Mouse (Mus musculus): ENCODE measurements around the gene Tgfbr3. TPM values are rescaled to one million over a fixed set of nuclear protein-coding genes. Genes with fewer than 3 reads are reported as not detected.

Tgfbr3 gene
- polyA plus RNA-seq, 1 experiment from 2014 or later = 7.1 TPM

DNA sequence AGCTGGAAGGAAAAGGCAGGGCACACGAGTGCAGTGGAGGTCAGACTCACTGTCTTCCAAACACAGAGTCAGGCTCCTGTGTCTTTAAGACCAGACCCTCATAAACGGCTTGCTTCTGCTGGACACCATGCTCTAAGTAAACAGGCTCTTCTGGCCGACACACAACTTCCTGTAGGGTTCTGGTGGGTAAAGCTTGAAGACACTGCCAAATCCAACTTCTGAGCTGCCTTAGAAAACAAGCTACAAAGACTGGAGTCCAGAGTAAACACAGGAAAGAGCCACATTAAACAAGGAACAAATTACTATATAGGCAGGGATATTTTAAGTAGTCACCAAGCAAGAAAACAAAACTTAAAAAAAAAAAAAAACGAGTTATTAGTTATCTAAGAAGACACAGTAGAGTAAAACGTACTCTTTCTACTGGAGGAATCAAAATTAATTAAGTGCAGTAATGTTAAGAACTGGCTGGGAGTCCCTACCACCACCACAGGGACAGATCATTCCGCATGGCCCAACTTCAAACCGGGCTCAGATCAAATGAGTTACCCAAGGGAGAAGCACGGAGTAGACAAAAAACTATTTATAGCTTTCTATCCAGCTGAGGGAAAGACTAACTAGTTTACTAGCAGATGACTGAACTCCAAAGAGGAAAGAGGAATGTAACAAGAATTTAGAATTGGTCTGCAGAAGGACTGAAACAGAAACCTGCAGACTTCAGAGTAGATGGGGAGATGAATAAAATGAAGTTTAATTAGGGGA, 86.4 kb downstream of the Tgfbr3 start:
- H3K4me2 ChIP-seq = no peak overlapping the region
- H3K9ac ChIP-seq = no peak overlapping the region
- H3K36me3 ChIP-seq = no peaks in the 10 kb centered on the region
- DNase-seq (no peak), ATAC-seq (ENCODE audit: low read depth) (no peak)
- 36% methylated on average over 8 of the region's 8 CpGs for WGBS (ENCODE audit: insufficient replicate concordance)
- no peak overlapping the region for H3K4me3 ChIP-seq (replicated peaks)
- peak overlapping the region; percentile 3 for H3K27ac ChIP-seq
- no peaks in the 10 kb centered on the region for H3K9me3 ChIP-seq (replicated peaks)
- H3K4me1 ChIP-seq (replicated peaks) = peaks cover 50% of the 10 kb centered on the region
- no peaks in the 10 kb centered on the region for H3K27me3 ChIP-seq

DNA sequence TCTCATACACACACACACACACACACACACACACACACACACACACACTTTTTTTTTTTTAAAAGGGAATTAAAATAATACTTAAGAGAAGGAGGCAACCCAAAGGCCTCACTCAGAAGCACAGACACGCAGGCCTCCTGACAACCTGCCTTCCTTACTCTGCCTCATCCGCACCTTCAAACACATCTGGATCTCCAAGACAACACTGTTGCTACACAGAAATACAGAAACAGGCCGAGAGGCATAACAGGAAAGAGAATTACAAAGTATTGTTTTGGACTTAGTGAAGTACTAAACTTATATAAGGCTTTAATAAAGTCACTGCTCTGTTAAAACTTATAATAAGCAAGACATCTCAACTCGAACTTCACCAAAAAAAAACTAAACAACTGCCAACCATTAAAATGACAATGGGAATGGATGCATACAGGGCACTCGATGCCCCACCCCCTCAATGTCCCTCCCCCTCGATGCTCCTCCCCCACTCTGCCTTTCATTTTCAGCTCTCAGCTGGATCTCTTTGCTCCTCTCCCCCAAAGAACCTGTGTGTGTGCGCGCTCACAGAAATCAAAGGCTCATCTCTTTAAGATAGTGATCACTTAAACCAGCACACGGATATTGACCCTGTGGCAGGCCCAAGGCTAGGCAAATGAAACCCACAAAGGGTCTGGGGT, 87.8 kb downstream of the Tgfbr3 start:
- 51% methylated on average over 9 of the region's 9 CpGs for WGBS (ENCODE audit: insufficient replicate concordance)
- no peak overlapping the region for H3K27ac ChIP-seq
- ATAC-seq (ENCODE audit: low read depth) (no peak; the same call in 1 of the 2 replicates), DNase-seq (no peak)
- H3K4me1 ChIP-seq (replicated peaks) = peaks cover 47% of the 10 kb centered on the region
- H3K4me2 ChIP-seq = 0 out of 2 replicates have a peak overlapping the region, but pooled peaks have one; percentile 26
- no peak overlapping the region for H3K9ac ChIP-seq
- H3K4me3 ChIP-seq (replicated peaks) = no peak overlapping the region
- no peaks in the 10 kb centered on the region for H3K9me3 ChIP-seq (replicated peaks)
- no peaks in the 10 kb centered on the region for H3K27me3 ChIP-seq
- no peaks in the 10 kb centered on the region for H3K36me3 ChIP-seq

DNA sequence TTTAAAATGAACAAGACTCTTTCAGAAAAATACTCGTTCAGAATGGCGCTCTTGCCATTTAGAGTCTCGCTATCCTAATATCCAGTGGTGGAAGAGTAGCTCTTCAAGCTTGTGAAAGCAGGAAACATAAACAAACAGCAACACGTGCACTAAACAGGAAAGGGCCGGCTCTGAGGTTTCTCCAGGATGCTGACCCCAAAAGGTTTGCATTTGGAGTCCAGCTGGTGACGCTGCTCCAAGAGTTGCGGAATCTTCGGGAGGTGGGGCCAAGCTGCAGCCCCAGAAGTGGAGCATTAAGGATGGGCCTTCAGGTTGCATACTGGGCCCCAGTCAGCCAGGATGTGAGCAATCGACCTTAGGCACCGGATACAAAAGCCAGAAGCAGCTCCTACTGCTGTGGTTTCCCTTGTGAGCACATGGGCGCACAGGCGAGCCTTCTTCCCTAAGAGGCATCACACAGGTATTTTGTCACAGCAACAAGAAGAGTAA, 88.5 kb downstream of the Tgfbr3 start:
- Histone ChIP-seq H3K4me2 (no peak overlapping the region), H3K4me1 (replicated peaks) (peaks cover 54% of the 10 kb centered on the region), H3K9me3 (replicated peaks) (no peaks in the 10 kb centered on the region), H3K4me3 (replicated peaks) (no peak overlapping the region), H3K9ac (no peak overlapping the region), H3K27ac (no peak overlapping the region), H3K27me3 (no peaks in the 10 kb centered on the region), H3K36me3 (no peaks in the 10 kb centered on the region)
- ATAC-seq (ENCODE audit: low read depth) (no peak; the same call in 1 of the 2 replicates), DNase-seq (no peak)
- WGBS (ENCODE audit: insufficient replicate concordance) = 62% methylated on average over 12 of the region's 12 CpGs

DNA sequence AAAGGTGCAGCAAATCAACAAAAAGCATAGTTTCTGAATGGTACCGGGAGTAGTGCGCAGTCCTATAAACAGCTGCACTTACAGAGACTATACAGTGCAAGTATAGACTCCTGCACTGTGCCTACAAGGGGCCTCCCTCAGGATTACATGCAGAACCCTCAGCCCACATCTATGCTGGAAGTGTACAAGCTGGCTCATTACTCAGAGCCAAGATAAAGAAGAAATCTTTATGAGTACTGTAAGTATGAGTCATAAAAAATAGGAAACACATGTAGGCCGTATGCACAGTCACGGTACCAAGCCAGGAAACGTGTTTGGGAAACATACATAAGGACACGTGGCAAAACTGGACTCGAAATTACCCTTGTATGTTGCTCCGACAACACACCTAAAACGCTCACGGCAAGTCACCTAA, 89.2 kb downstream of the Tgfbr3 start:
- no peak overlapping the region for H3K4me2 ChIP-seq
- H3K9me3 ChIP-seq (replicated peaks) = no peaks in the 10 kb centered on the region
- 70% methylated on average over 10 of the region's 10 CpGs for WGBS (ENCODE audit: insufficient replicate concordance)
- no peak overlapping the region for H3K27ac ChIP-seq
- no peak overlapping the region for H3K4me3 ChIP-seq (replicated peaks)
- peak; percentile 35; the same call in 1 of the 2 replicates for ATAC-seq (ENCODE audit: low read depth)
- no peak for DNase-seq
- H3K4me1 ChIP-seq (replicated peaks) = peaks cover 58% of the 10 kb centered on the region
- no peaks in the 10 kb centered on the region for H3K27me3 ChIP-seq
- H3K9ac ChIP-seq = no peak overlapping the region
- H3K36me3 ChIP-seq = no peaks in the 10 kb centered on the region

DNA sequence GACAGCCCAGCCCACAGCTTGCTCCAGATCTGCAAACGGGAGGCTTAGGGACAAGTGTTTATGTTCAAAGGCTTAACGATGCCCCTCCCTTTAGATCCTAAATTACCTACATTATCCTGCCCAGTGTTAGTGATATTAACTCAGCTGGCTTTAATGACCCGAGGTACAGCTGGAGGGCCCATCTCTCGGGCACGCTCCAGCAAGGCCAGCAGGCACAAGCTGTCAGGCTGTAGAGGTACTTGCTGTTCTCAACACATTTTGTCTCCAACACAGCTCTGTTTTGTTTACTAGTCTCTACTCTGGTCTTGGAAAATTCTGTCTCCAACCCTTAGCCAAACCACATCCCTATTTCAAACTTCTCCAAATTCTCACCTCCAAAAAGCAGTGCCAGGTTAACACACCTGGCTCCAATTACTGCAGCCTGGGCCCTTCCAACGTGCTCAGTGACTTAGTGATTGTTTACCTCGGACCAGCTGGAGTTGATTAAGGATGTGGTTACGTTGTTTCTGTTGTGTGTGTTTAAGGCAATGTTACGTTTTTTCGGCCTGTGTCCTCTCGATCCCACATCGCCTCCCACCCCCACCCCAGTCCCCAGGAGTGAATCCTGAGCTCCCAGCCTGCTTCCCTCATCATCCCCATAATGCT, 93.6 kb downstream of the Tgfbr3 start:
- WGBS (ENCODE audit: insufficient replicate concordance) = 63% methylated on average over 12 of the region's 12 CpGs
- DNase-seq = no peak

DNA sequence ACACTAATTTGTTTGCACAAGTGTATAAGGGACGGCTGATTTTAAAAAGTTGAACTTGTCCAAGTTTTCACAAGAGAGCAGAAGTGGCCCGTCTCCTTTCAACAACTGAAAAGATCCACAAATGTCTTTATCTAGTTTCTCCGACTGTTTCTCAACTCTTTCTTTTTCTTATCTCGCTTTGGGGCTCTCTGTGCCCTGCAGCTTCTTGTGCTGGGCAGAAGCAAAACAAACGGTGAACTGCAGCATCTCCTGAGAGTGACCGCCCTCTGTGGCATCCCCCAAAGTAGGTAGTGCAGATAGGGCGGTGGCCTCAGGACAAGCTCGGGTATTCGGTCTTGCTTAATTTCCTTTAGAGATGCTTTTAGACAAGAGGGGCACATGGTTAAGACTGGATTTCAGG, 96.3 kb downstream of the Tgfbr3 start:
- peak; percentile 43 for DNase-seq
- peak overlapping the region; percentile 17; the same call in 1 of the 2 replicates for H3K4me2 ChIP-seq
- peak overlapping the region; percentile 26; the same call in 1 of the 2 replicates for H3K9ac ChIP-seq
- H3K27me3 ChIP-seq = no peaks in the 10 kb centered on the region
- H3K9me3 ChIP-seq (replicated peaks) = no peaks in the 10 kb centered on the region
- H3K4me3 ChIP-seq (replicated peaks) = no peak overlapping the region
- 16% methylated on average over 9 of the region's 9 CpGs for WGBS (ENCODE audit: insufficient replicate concordance)
- no peaks in the 10 kb centered on the region for H3K36me3 ChIP-seq
- ATAC-seq (ENCODE audit: low read depth) = peak; percentile 84
- H3K27ac ChIP-seq = peak overlapping the region; percentile 60
- H3K4me1 ChIP-seq (replicated peaks) = peaks cover 52% of the 10 kb centered on the region

More for the DNA sequence above, 93.6 kb downstream of the Tgfbr3 start:
- H3K36me3 ChIP-seq = no peaks in the 10 kb centered on the region
- peaks cover 58% of the 10 kb centered on the region for H3K4me1 ChIP-seq (replicated peaks)
- no peak overlapping the region for H3K9ac ChIP-seq
- H3K27ac ChIP-seq = no peak overlapping the region
- no peaks in the 10 kb centered on the region for H3K9me3 ChIP-seq (replicated peaks)
- no peak overlapping the region for H3K4me3 ChIP-seq (replicated peaks)
- ATAC-seq (ENCODE audit: low read depth) = no peak
- H3K27me3 ChIP-seq = no peaks in the 10 kb centered on the region
- no peak overlapping the region for H3K4me2 ChIP-seq

DNA sequence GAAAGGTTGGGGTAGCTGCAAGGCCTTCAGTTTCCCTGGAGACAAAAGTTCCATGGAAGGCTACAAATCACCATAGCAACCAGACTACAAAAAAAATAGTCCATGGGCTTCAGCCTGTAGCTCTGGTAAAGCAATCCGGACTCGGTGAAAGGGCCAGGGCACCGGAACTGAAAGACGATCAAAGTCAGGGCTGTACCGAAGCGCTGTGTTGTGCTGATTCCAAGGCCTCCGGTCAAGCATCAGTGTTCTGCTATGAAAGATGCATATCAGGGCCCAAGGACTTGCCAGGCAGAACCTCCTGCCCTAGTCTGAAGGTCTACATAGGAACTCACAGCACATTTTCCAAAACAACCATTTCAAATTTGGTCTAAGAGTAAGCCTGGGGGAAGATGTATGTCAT, 97.1 kb downstream of the Tgfbr3 start:
- no peak for ATAC-seq (ENCODE audit: low read depth)
- WGBS (ENCODE audit: insufficient replicate concordance) = 85% methylated on average over 7 of the region's 7 CpGs
- no peaks in the 10 kb centered on the region for H3K9me3 ChIP-seq (replicated peaks)
- no peaks in the 10 kb centered on the region for H3K36me3 ChIP-seq
- H3K4me3 ChIP-seq (replicated peaks) = no peak overlapping the region
- H3K4me2 ChIP-seq = no peak overlapping the region
- DNase-seq = no peak
- H3K27me3 ChIP-seq = no peaks in the 10 kb centered on the region
- H3K9ac ChIP-seq = no peak overlapping the region
- H3K27ac ChIP-seq = peak overlapping the region; percentile 60
- H3K4me1 ChIP-seq (replicated peaks) = peaks cover 52% of the 10 kb centered on the region

DNA sequence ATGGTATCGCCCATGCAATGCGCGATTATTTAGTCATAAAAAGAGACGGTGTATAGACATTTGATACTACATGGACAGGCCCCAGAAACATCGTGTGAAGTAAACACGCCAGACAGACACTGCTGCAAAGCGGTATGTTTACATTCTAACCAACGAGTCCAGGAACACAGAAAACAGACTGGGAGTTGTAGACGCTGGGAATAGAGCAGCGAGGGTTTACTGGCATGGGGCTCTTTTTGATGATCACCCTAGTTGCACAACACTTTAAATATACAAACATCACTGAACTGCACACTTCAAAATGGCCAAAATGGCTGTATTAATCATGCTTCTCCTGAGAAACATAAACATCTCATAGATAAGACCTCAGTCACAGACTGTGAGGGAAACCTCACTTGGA, 100.9 kb downstream of the Tgfbr3 start:
- no peak overlapping the region for H3K4me3 ChIP-seq (replicated peaks)
- no peak overlapping the region for H3K27ac ChIP-seq
- no peaks in the 10 kb centered on the region for H3K27me3 ChIP-seq
- H3K4me2 ChIP-seq = no peak overlapping the region
- ATAC-seq (ENCODE audit: low read depth) (no peak), DNase-seq (no peak)
- no peak overlapping the region for H3K9ac ChIP-seq
- H3K9me3 ChIP-seq (replicated peaks) = no peaks in the 10 kb centered on the region
- peaks cover 35% of the 10 kb centered on the region for H3K4me1 ChIP-seq (replicated peaks)
- WGBS (ENCODE audit: insufficient replicate concordance) = 82% methylated on average over 10 of the region's 10 CpGs
- H3K36me3 ChIP-seq = no peaks in the 10 kb centered on the region

DNA sequence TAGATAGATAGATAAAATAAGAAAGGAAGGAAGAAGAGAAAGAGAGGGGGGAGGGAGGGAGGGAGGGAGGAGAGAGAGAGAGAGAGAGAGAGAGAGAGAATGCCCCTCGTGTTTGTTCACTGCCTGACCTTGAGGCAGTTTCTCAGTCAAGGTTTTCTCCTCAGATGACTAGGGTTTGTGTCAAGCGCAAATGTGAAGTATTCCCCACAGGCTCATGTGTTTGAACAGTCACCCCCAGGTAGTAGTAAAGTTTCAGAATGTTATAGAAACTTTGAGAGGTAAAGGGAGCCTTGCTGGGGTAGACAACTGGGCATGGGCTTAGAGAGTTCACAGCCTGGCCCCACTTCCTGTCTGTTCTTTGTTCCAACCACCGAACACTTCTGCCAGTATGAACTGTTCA, 103.2 kb downstream of the Tgfbr3 start:
- DNase-seq (no peak), ATAC-seq (ENCODE audit: low read depth) (no peak)
- H3K27me3 ChIP-seq = no peaks in the 10 kb centered on the region
- H3K4me2 ChIP-seq = no peak overlapping the region
- H3K9me3 ChIP-seq (replicated peaks) = no peaks in the 10 kb centered on the region
- H3K27ac ChIP-seq = no peak overlapping the region
- H3K9ac ChIP-seq = no peak overlapping the region
- WGBS (ENCODE audit: insufficient replicate concordance) = 60% methylated on average over 3 of the region's 3 CpGs
- H3K36me3 ChIP-seq = no peaks in the 10 kb centered on the region
- peaks cover 32% of the 10 kb centered on the region for H3K4me1 ChIP-seq (replicated peaks)
- no peak overlapping the region for H3K4me3 ChIP-seq (replicated peaks)

DNA sequence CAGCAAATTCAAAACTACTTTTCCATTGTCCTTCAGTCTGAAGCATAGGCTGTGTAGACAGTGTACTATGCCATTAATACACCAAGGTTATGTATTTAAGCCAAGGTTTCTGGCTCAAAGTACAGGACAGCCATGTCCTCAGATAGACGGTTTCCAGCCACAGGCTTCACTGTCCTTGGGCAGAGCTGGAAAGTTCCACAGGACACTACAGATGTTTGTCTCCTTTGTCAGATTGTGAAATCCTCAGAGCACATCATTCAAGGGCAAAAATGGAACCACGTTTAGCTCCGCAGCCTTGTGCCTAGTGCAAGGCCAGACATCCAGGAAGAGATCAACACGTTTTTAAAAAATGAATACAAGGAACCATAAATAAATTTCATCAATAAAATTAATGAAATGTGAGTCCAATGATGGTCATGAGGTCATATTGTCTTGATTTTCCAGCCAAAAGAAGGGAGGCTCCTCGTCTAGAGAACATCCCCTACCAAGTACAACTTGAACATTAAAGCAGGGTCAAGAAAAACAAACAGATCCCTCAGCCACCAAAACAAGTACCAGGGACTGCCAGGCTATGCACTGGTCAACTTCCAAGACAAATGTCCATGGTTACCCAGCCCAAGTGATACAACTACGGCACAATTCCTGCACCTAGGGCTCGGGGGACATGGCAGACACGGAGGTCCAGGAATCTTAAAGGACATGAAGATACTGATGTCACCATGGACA, 105.1 kb downstream of the Tgfbr3 start:
- no peaks in the 10 kb centered on the region for H3K36me3 ChIP-seq
- no peak overlapping the region for H3K4me2 ChIP-seq
- H3K4me1 ChIP-seq (replicated peaks) = peaks cover 35% of the 10 kb centered on the region
- no peaks in the 10 kb centered on the region for H3K27me3 ChIP-seq
- no peak for DNase-seq
- 66% methylated on average over 8 of the region's 8 CpGs for WGBS (ENCODE audit: insufficient replicate concordance)
- no peak overlapping the region for H3K27ac ChIP-seq
- H3K4me3 ChIP-seq (replicated peaks) = no peak overlapping the region
- H3K9ac ChIP-seq = no peak overlapping the region
- ATAC-seq (ENCODE audit: low read depth) = no peak
- no peaks in the 10 kb centered on the region for H3K9me3 ChIP-seq (replicated peaks)

DNA sequence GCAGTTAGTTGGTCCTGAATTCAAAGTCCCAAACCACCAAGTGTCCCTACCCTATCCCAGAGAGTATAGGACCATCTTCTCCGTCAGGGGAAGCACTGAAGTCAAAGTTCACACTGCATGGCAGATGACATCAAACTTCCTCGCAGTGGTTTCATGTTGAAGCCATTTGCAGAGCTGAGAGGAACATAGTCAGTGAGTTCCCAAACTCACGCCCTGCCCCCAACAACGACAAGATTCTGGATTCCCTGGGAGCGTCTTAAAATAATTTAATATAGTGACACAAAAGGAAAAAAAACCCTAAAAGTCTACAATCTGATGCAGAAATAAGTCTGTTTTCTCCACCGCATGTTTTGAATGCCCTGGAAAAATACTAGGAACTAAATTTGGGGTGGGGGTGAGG, 105.9 kb downstream of the Tgfbr3 start:
- ATAC-seq (ENCODE audit: low read depth) (no peak), DNase-seq (no peak)
- Histone ChIP-seq H3K36me3 (no peaks in the 10 kb centered on the region), H3K27ac (no peak overlapping the region), H3K27me3 (no peaks in the 10 kb centered on the region), H3K4me2 (no peak overlapping the region), H3K9me3 (replicated peaks) (no peaks in the 10 kb centered on the region), H3K4me1 (replicated peaks) (peaks cover 38% of the 10 kb centered on the region), H3K4me3 (replicated peaks) (no peak overlapping the region), H3K9ac (no peak overlapping the region)
- WGBS (ENCODE audit: insufficient replicate concordance) = 65% methylated on average over 6 of the region's 6 CpGs

Measured in liver, embryonic 13.5 days (tissue).